ENCODE assay signal across 8 mouse cellular contexts in the genomic region with DNA sequence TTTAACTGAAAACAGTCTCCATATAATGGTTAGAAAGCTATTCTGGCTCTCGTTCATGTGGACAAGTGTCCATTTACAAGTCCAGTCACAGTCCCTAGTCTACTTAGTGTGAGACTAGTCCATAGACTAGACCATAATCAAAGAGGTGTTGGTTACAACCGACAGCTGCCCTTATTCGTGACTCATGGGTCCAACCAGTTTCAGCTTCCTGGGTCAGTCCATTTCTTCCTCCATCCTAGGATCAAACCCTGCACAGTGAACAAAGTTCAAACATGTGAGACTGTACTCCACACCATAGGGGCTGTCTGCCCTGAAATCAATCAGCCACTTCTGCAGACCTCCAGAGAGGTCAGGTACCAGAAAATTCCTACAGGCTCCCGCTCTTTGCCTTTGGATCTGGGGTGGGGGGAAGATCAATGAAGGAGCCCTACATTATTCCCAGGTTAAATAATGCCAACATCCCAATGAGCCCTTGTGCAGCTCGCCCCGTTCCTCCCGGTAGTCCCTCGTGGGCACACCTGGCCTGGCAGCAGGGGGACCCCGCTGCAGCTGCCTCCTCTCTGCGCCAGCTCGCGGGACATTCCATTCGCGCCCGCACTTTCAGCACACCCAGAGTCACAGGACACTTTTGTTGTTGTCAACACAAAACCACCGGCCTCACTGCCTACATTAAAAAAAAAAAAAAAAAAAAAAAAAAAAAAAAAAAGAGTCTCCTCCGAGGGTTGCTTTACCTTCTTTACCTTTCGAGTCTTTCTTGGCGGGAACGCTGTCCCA. TPM values are rescaled to one million over a fixed set of nuclear protein-coding genes. Genes with fewer than 3 reads are reported as not detected.
DNase-seq lines count a peak whose midpoint lies in the region; ATAC-seq and TF ChIP-seq lines count a peak whose summit lies in the region.

Gene Dclre1a, minus strand, starts transcription at position 767 of the 774 bp plus-strand sequence.

- no peak for TF ChIP-seq EP300 in liver, embryonic 14.5 days (IDR thresholded peaks at IDR 0.05; ENCODE audit: low read depth)
- TF ChIP-seq EP300 in stomach, postnatal 0 days (optimal IDR thresholded peaks at IDR 0.05): no peak

- 9% methylated on average over 20 of the region's 20 CpGs for WGBS in heart, embryonic 14.5 days
- WGBS in liver, embryonic 14.5 days (ENCODE audit: insufficient replicate concordance): 4% methylated on average over 20 of the region's 20 CpGs
- WGBS in stomach, postnatal 0 days: 6% methylated on average over 20 of the region's 20 CpGs

- peak within 1 kb of the TSS; percentile 89 for H3K4me2 ChIP-seq in heart, embryonic 14.5 days (ENCODE audit: low read length)
- peak within 1 kb of the TSS; percentile 84 for H3K4me2 ChIP-seq in liver, embryonic 14.5 days (ENCODE audit: low read depth)
- H3K4me2 ChIP-seq in stomach, postnatal 0 days (replicated peaks; ENCODE audit: low read depth): peak within 1 kb of the TSS; percentile 86

- DNase-seq in B cell, adult 2 months: peak; percentile 72 to 74
- peak; percentile 26 to 57 for DNase-seq in adrenal gland, postnatal 4 days (ENCODE audit: low spot score in 2 of 2)
- DNase-seq in kidney, postnatal 10 days: peak; percentile 83
- DNase-seq in liver, embryonic 14.5 days (ENCODE audit: low read depth in 3 of 3, low spot score in 3 of 3): no peak
- peak; percentile 65 to 76 for DNase-seq in natural killer cell, adult 2 months (ENCODE audit: low spot score in 2 of 2)
- DNase-seq in stomach, postnatal 0 days (ENCODE audit: low spot score): peak; percentile 68

- peak; percentile 28; the same call in 1 of the 2 replicates for ATAC-seq in heart, embryonic 14.5 days (ENCODE audit: insufficient number of reproducible peaks, insufficient read depth, low FRiP score, low read depth)
- peak; percentile 45 for ATAC-seq in liver, embryonic 14.5 days (ENCODE audit: insufficient read depth)
- ATAC-seq in stomach, postnatal 0 days (ENCODE audit: low FRiP score, low TSS enrichment): peak; percentile 47

- TF ChIP-seq POLR2A in embryonic fibroblast, embryonic 13.5 days (IDR thresholded peaks at IDR 0.05; ENCODE audit: low read depth, low read length): peak; percentile 58

- TF ChIP-seq CTCF in embryonic fibroblast, embryonic 13.5 days (IDR thresholded peaks at IDR 0.05; ENCODE audit: borderline replicate concordance, insufficient read depth, low read length): no peak
- peak; percentile 33; the same call in 1 of the 2 replicates for TF ChIP-seq CTCF in liver, embryonic 14.5 days (IDR thresholded peaks at IDR 0.05; ENCODE audit: low read depth)
- TF ChIP-seq CTCF in stomach, postnatal 0 days (IDR thresholded peaks at IDR 0.05; ENCODE audit: low read depth): peak; percentile 46

- peaks cover 41% of the 10 kb centered on the region for H3K36me3 ChIP-seq in heart, embryonic 14.5 days (ENCODE audit: control insufficient read depth, insufficient read depth, low read length)
- H3K36me3 ChIP-seq in liver, embryonic 14.5 days (replicated peaks; ENCODE audit: control insufficient read depth, insufficient read depth, low read depth): peaks cover 16% of the 10 kb centered on the region
- peaks cover 14% of the 10 kb centered on the region for H3K36me3 ChIP-seq in stomach, postnatal 0 days (ENCODE audit: control insufficient read depth, insufficient read depth, low read length)

- H3K4me1 ChIP-seq in embryonic fibroblast, embryonic 13.5 days (ENCODE audit: control insufficient read depth, insufficient read depth, low read length): peaks cover 3% of the 10 kb centered on the region; the same call in 1 of the 2 replicates
- peaks cover 6 to 19% of the 10 kb centered on the region in 2 experiments for H3K4me1 ChIP-seq in heart, embryonic 14.5 days (ENCODE audit: control insufficient read depth in 2 of 2, insufficient read depth in 2 of 2, low read length in 2 of 2)
- peaks cover 7 to 30% of the 10 kb centered on the region in 2 experiments for H3K4me1 ChIP-seq in liver, embryonic 14.5 days (replicated peaks; ENCODE audit: control insufficient read depth in 2 of 2, insufficient read depth in 2 of 2, low read length in 1 of 2)
- no peaks in the 10 kb centered on the region for H3K4me1 ChIP-seq in stomach, postnatal 0 days (replicated peaks; ENCODE audit: control insufficient read depth, insufficient read depth)

- peak within 1 kb of the TSS; percentile 94 for H3K9ac ChIP-seq in heart, embryonic 14.5 days (ENCODE audit: low read length)
- peak within 1 kb of the TSS; percentile 89 for H3K9ac ChIP-seq in liver, embryonic 14.5 days (replicated peaks)
- peak within 1 kb of the TSS; percentile 98 for H3K9ac ChIP-seq in stomach, postnatal 0 days (ENCODE audit: low read length)

- H3K27ac ChIP-seq in embryonic fibroblast, embryonic 13.5 days (ENCODE audit: insufficient read depth, low read length): peak within 1 kb of the TSS; percentile 91
- H3K27ac ChIP-seq in heart, embryonic 14.5 days (replicated peaks in 1 of 2; ENCODE audit: control insufficient read depth in 1 of 2, insufficient read depth in 1 of 2, low read depth in 2 of 2, low read length in 2 of 2): peak within 1 kb of the TSS; percentile 97 to 98
- peak within 1 kb of the TSS; percentile 80 for H3K27ac ChIP-seq in liver, embryonic 14.5 days
- peak within 1 kb of the TSS; percentile 98 for H3K27ac ChIP-seq in stomach, postnatal 0 days (replicated peaks)

- peak within 1 kb of the TSS; percentile 70 for H3K4me3 ChIP-seq in embryonic fibroblast, embryonic 13.5 days (ENCODE audit: insufficient read depth, low read length)
- peak within 1 kb of the TSS; percentile 66 to 83 for H3K4me3 ChIP-seq in heart, embryonic 14.5 days (ENCODE audit: control insufficient read depth in 1 of 2, insufficient read depth in 1 of 2, low read depth in 1 of 2, low read length in 2 of 2)
- peak within 1 kb of the TSS; percentile 72 to 88 for H3K4me3 ChIP-seq in liver, embryonic 14.5 days (ENCODE audit: insufficient read depth in 1 of 2, low read depth in 2 of 2, low read length in 2 of 2)
- H3K4me3 ChIP-seq in stomach, postnatal 0 days (ENCODE audit: low read depth, low read length): peak within 1 kb of the TSS; percentile 95

- no peaks in the 10 kb centered on the region for H3K27me3 ChIP-seq in heart, embryonic 14.5 days (ENCODE audit: control insufficient read depth, insufficient read depth, low read length)
- no peaks in the 10 kb centered on the region for H3K27me3 ChIP-seq in liver, embryonic 14.5 days (ENCODE audit: control insufficient read depth, insufficient read depth, low read length)
- H3K27me3 ChIP-seq in stomach, postnatal 0 days (ENCODE audit: control insufficient read depth, insufficient read depth, low read length): no peaks in the 10 kb centered on the region

- H3K9me3 ChIP-seq in heart, embryonic 14.5 days (ENCODE audit: control insufficient read depth, low read length): no peaks in the 10 kb centered on the region
- no peaks in the 10 kb centered on the region for H3K9me3 ChIP-seq in liver, embryonic 14.5 days (ENCODE audit: control insufficient read depth, low read length)
- H3K9me3 ChIP-seq in stomach, postnatal 0 days (ENCODE audit: control insufficient read depth, low read length): no peaks in the 10 kb centered on the region

RNA-seq across cellular contexts. Expression of gene Dclre1a, which starts in this region (rescaled TPM):
- 10 to 100 TPM; 17.2 to 19.0 TPM for total RNA-seq in adrenal gland, postnatal 4 days (2021)
- 16.8 and 22.3 TPM in 2 replicates for polyA plus RNA-seq in embryonic fibroblast, embryonic 13.5 days (2011; ENCODE audit: insufficient read length, low read depth, missing spikeins)
- 12.4 and 15.8 TPM in 2 replicates for polyA plus RNA-seq in heart, embryonic 14.5 days (2014; fragmentation: Nextera tagmentation; extraction: Ambion mirVana)
- 8.1 and 12.0 TPM in 2 replicates for polyA plus RNA-seq in liver, embryonic 14.5 days (2012; rRNA removed)
- polyA plus RNA-seq in liver, embryonic 14.5 days (2014; fragmentation: Nextera tagmentation; extraction: Ambion mirVana): 17.1 and 17.9 TPM in 2 replicates
- polyA plus RNA-seq in stomach, postnatal 0 days (2015; fragmentation: Nextera tagmentation; extraction: Ambion mirVana): 9.5 and 10.7 TPM in 2 replicates

Comparison
In these comparisons a context has a peak if more than half of its experiments do, and no peak if none do; other contexts are left out.
1. DNase-seq: peak in B cell, adult 2 months (2 of 2), adrenal gland, postnatal 4 days (2 of 2), kidney, postnatal 10 days (single experiment), natural killer cell, adult 2 months (2 of 2) and stomach, postnatal 0 days (single experiment); none in liver, embryonic 14.5 days (0 of 3).
2. Peak in every context shown above with its lines, with median percentiles within 50 percentile points of each other: H3K27ac ChIP-seq, H3K4me3 ChIP-seq, ATAC-seq, H3K4me2 ChIP-seq and H3K9ac ChIP-seq.